Mouse (Mus musculus) liver, embryonic 14.5 days (tissue): ENCODE results near the gene Ppbp. TPM values are rescaled to one million over a fixed set of nuclear protein-coding genes. Genes with fewer than 3 reads are reported as not detected.

Source experiments
- ATAC-seq: fragments of 200-750 bp; cut with Nextera tagmentation; 2 replicates; pipeline ENCODE4 v1.8.0; 2017; ENCODE audit warnings: moderate number of reproducible peaks, mild to moderate bottlenecking, moderate library complexity; ENCODE audit not compliant: insufficient read depth
- DNase-seq, 3 experiments: peaks; one replicate each; pipeline ENCODE4 v3.0.0-alpha.2; 2012 to 2013; ENCODE audit warnings: low read depth in 3 of 3, low spot score in 3 of 3
- H3K27ac ChIP-seq: fragments of 300-500 bp; sonication (generic); 2 replicates; pipeline ENCODE4 v1.5.1; 2014; ENCODE audit warnings: moderate library complexity, mild to moderate bottlenecking, control low read depth, inconsistent platforms
- H3K27me3 ChIP-seq: fragments of 300-500 bp; sonication (generic); 2 replicates; pipeline ENCODE4 v1.6.1; 2014; ENCODE audit warnings: mild to moderate bottlenecking, low read length, moderate library complexity; ENCODE audit not compliant: control insufficient read depth, insufficient read depth
- H3K36me3 ChIP-seq: fragments of 300-500 bp; sonication (generic); replicated peaks from 2 replicates; pipeline ENCODE4 v1.6.1; 2014; ENCODE audit warnings: low read depth; ENCODE audit not compliant: control insufficient read depth, insufficient read depth
- H3K4me1 ChIP-seq, 2 experiments: fragments of 200-500 bp in 1 of 2; fragments of 300-500 bp in 1 of 2; sonication (generic) in 1 of 2; replicated peaks; 2 replicates each; pipeline ENCODE4 v1.6.1; 2012 to 2014; ENCODE audit warnings: antibody characterized with exemption in 1 of 2, inconsistent platforms in 1 of 2, low read length in 1 of 2; ENCODE audit not compliant: control insufficient read depth in 2 of 2, insufficient read depth in 2 of 2
- H3K4me2 ChIP-seq: fragments of 300-500 bp; sonication (generic); 2 replicates; pipeline ENCODE4 v1.6.1; 2014; ENCODE audit warnings: low read depth, mild to moderate bottlenecking, control low read depth, moderate library complexity
- H3K4me3 ChIP-seq, 2 experiments: fragments of 200-500 bp in 1 of 2; fragments of 300-500 bp in 1 of 2; sonication (generic) in 1 of 2; 2 replicates each; pipeline ENCODE4 v1.5.1; 2012 to 2014; ENCODE audit warnings: low read depth in 2 of 2, low read length in 2 of 2, mild to moderate bottlenecking in 2 of 2, control low read depth in 1 of 2, inconsistent platforms in 1 of 2, moderate library complexity in 1 of 2; ENCODE audit not compliant: insufficient read depth in 1 of 2
- H3K9ac ChIP-seq: fragments of 300-500 bp; sonication (generic); replicated peaks from 2 replicates; pipeline ENCODE4 v1.6.1; 2014; ENCODE audit warnings: mild to moderate bottlenecking, control low read depth, moderate library complexity
- H3K9me3 ChIP-seq: fragments of 300-500 bp; sonication (generic); 2 replicates; pipeline ENCODE4 v1.6.1; 2016; ENCODE audit warnings: low read length, mixed read lengths; ENCODE audit not compliant: control insufficient read depth
- CTCF ChIP-seq: IDR thresholded peaks from 2 replicates; pipeline ENCODE4 v1.5.1; 2016; ENCODE audit warnings: antibody characterized with exemption, low read depth, control low read depth
- EP300 ChIP-seq: IDR thresholded peaks from 2 replicates; pipeline ENCODE4 v1.6.1; 2016; ENCODE audit warnings: antibody characterized with exemption, low read depth
- WGBS: fragments of 180-500 bp; shearing (Covaris S2); extraction: QIAGEN DNeasy Blood & Tissue Kit; methylation state at CpG from one replicate; pipeline ENCODE4 v1.1.7; 2014; ENCODE audit not compliant: insufficient replicate concordance; 5-methylcytosine and 5-hydroxymethylcytosine counted together
- polyA plus RNA-seq, 2 experiments: library from polyadenylated mRNA; depleted of rRNA in 1 of 2; stranded (reverse) in 1 of 2; unstranded in 1 of 2; fragments of >200 nt; fragmentation: Nextera tagmentation in 1 of 2; extraction: Ambion mirVana in 1 of 2; gene quantifications; 2 replicates each; pipeline versions ENCODE4 v1.2.1 to v1.2.3; 2012 to 2014

The Ppbp gene
- polyA plus RNA-seq (2012; rRNA removed) (129 and 146 TPM in 2 replicates), polyA plus RNA-seq (2014; fragmentation: Nextera tagmentation; extraction: Ambion mirVana) (176 and 219 TPM in 2 replicates)

- Histone ChIP-seq H3K9me3 (no peaks in the 10 kb centered on the region), H3K4me1 (no peaks in the 10 kb centered on the region; a peak in 1 of 4 replicates), H3K4me3 (no peak within 1 kb of the TSS), H3K9ac (no peak within 1 kb of the TSS), H3K4me2 (no peak within 1 kb of the TSS), H3K27me3 (no peaks in the 10 kb centered on the region), H3K36me3 (no peaks in the 10 kb centered on the region), H3K27ac (no peak within 1 kb of the TSS)
- DNase-seq, result no peak
- no peak for TF ChIP-seq CTCF
- no peak for TF ChIP-seq EP300
- no peak for ATAC-seq
- WGBS, result 32% methylated on average over 3 of the region's 3 CpGs
These were observed at the start of gene Ppbp for GRCm38 (mm10) chr5:90768218-90768617. Gene Ppbp (plus strand): TSS chr5:90768518.

GRCm38 (mm10) chr5:90722656-90723055, 45.7 kb upstream of the Ppbp start:
- TF ChIP-seq EP300 (no peak), CTCF (no peak)
- H3K4me1 ChIP-seq, result no peaks in the 10 kb centered on the region
- no peak overlapping the region for H3K27ac ChIP-seq
- H3K4me3 ChIP-seq, result no peak overlapping the region
- H3K9ac ChIP-seq, result no peak overlapping the region
- H3K9me3 ChIP-seq, result no peaks in the 10 kb centered on the region
- ATAC-seq (no peak), DNase-seq (no peak)
- no peaks in the 10 kb centered on the region for H3K36me3 ChIP-seq
- H3K4me2 ChIP-seq, result no peak overlapping the region
- H3K27me3 ChIP-seq, result no peaks in the 10 kb centered on the region
- WGBS, result 47% methylated on average over 3 of the region's 3 CpGs

GRCm38 (mm10) chr5:90728254-90728653, 40.1 kb upstream of the Ppbp start:
- Histone ChIP-seq H3K36me3 (no peaks in the 10 kb centered on the region), H3K27me3 (no peaks in the 10 kb centered on the region), H3K9me3 (no peaks in the 10 kb centered on the region), H3K27ac (no peak overlapping the region), H3K4me1 (no peaks in the 10 kb centered on the region), H3K4me3 (no peak overlapping the region), H3K4me2 (no peak overlapping the region), H3K9ac (no peak overlapping the region)
- no peak for ATAC-seq
- WGBS, result 59% methylated on average over 3 of the region's 3 CpGs
- no peak for TF ChIP-seq CTCF
- no peak for TF ChIP-seq EP300
- DNase-seq, result no peak

GRCm38 (mm10) chr5:90731480-90731879, 36.8 kb upstream of the Ppbp start:
- H3K4me1 ChIP-seq, result no peaks in the 10 kb centered on the region
- no peak overlapping the region for H3K4me2 ChIP-seq
- H3K27me3 ChIP-seq, result no peaks in the 10 kb centered on the region
- H3K27ac ChIP-seq, result no peak overlapping the region
- H3K9ac ChIP-seq, result no peak overlapping the region
- WGBS, result 47% methylated on average over 4 of the region's 4 CpGs
- TF ChIP-seq EP300 (no peak), CTCF (no peak)
- ATAC-seq, result no peak
- H3K36me3 ChIP-seq, result no peaks in the 10 kb centered on the region
- no peaks in the 10 kb centered on the region for H3K9me3 ChIP-seq
- no peak for DNase-seq
- no peak overlapping the region for H3K4me3 ChIP-seq

GRCm38 (mm10) chr5:90742029-90742428, 26.3 kb upstream of the Ppbp start:
- DNase-seq, result peak; percentile 14 to 52 (median 23)
- Histone ChIP-seq H3K4me3 (no peak overlapping the region), H3K9me3 (no peaks in the 10 kb centered on the region), H3K4me1 (no peaks in the 10 kb centered on the region; a peak in 1 of 4 replicates), H3K27ac (no peak overlapping the region), H3K4me2 (no peak overlapping the region), H3K36me3 (no peaks in the 10 kb centered on the region), H3K27me3 (no peaks in the 10 kb centered on the region), H3K9ac (no peak overlapping the region)
- 5% methylated on average over 4 of the region's 4 CpGs for WGBS
- ATAC-seq, result peak; percentile 47; the same call in 1 of the 2 replicates
- TF ChIP-seq CTCF (no peak), EP300 (no peak)
